Mouse (Mus musculus) stomach, embryonic 16.5 days (tissue): Measurements from ENCODE around the gene Gabrr3. TPM values are rescaled to one million over a fixed set of nuclear protein-coding genes. Genes with fewer than 3 reads are reported as not detected.
A peak's percentile ranks its signal among the peaks of the same experiment; 100 is the strongest.

Experiments used
- ATAC-seq: fragments of 200-750 bp; cut with Nextera tagmentation; 2 replicates; pipeline ENCODE4 v1.8.0; 2017; ENCODE audit warnings: moderate number of reproducible peaks, moderate TSS enrichment; ENCODE audit not compliant: insufficient read depth, low FRiP score
- H3K27ac ChIP-seq: fragments of 300-500 bp; sonication (generic); 2 replicates; pipeline ENCODE4 v1.5.1; 2014; ENCODE audit warnings: low read length
- H3K27me3 ChIP-seq: fragments of 300-500 bp; sonication (generic); 2 replicates; pipeline ENCODE4 v1.6.1; 2014; ENCODE audit warnings: low read length, control low read depth, mixed read lengths; ENCODE audit not compliant: control insufficient read depth, insufficient read depth
- H3K36me3 ChIP-seq: fragments of 300-500 bp; sonication (generic); 2 replicates; pipeline ENCODE4 v1.6.1; 2014; ENCODE audit warnings: low read length; ENCODE audit not compliant: control insufficient read depth, insufficient read depth
- H3K4me1 ChIP-seq: fragments of 300-500 bp; sonication (generic); 2 replicates; pipeline ENCODE4 v1.6.1; 2014; ENCODE audit warnings: low read length, control low read depth, mixed read lengths; ENCODE audit not compliant: control insufficient read depth, insufficient read depth
- H3K4me2 ChIP-seq: fragments of 300-500 bp; sonication (generic); 2 replicates; pipeline ENCODE4 v1.6.1; 2014; ENCODE audit warnings: low read depth, low read length, mixed read lengths
- H3K4me3 ChIP-seq: fragments of 300-500 bp; sonication (generic); replicated peaks from 2 replicates; pipeline ENCODE4 v1.5.1; 2014; ENCODE audit warnings: mild to moderate bottlenecking, low read length
- H3K9ac ChIP-seq: fragments of 300-500 bp; sonication (generic); 2 replicates; pipeline ENCODE4 v1.6.1; 2014; ENCODE audit warnings: low read length
- H3K9me3 ChIP-seq: fragments of 300-500 bp; sonication (generic); replicated peaks from 2 replicates; pipeline ENCODE4 v1.6.1; 2016; ENCODE audit warnings: low read length, control low read depth; ENCODE audit not compliant: control insufficient read depth
- WGBS: fragments of 180-500 bp; shearing (Covaris S2); extraction: QIAGEN DNeasy Blood & Tissue Kit; methylation state at CpG from one replicate; pipeline ENCODE4 v1.1.7; 2014; 5-methylcytosine and 5-hydroxymethylcytosine counted together
- polyA plus RNA-seq: library from polyadenylated mRNA; unstranded; fragments of >200 nt; fragmentation: Nextera tagmentation; extraction: Ambion mirVana; gene quantifications from 2 replicates; pipeline ENCODE4 v1.2.1, GENCODE M21; 2015

Gabrr3 gene
- not detected in 2 replicates for polyA plus RNA-seq

- Histone ChIP-seq H3K9me3 (no peaks in the 10 kb centered on the region), H3K4me3 (no peak within 1 kb of the TSS), H3K4me1 (no peaks in the 10 kb centered on the region), H3K9ac (no peak within 1 kb of the TSS), H3K36me3 (no peaks in the 10 kb centered on the region), H3K27ac (no peak within 1 kb of the TSS), H3K4me2 (no peak within 1 kb of the TSS), H3K27me3 (no peaks in the 10 kb centered on the region)
- WGBS = 74% methylated on average over 5 of the region's 5 CpGs
- no peak for ATAC-seq
Observed at GRCm38 (mm10) chr16:59407032-59407431, at the start of gene Gabrr3. Gene Gabrr3, plus strand, starts transcription at chr16:59407332.

GRCm38 (mm10) chr16:59363893-59364292 lies 43.2 kb upstream of the Gabrr3 start, which contains the start of gene Olfr209:
Gene Olfr209, minus strand, starts transcription at chr16:59363993.
- H3K27ac ChIP-seq = no peak within 1 kb of the TSS
- no peak within 1 kb of the TSS for H3K9ac ChIP-seq
- H3K4me1 ChIP-seq = no peaks in the 10 kb centered on the region
- H3K4me3 ChIP-seq = no peak within 1 kb of the TSS
- no peaks in the 10 kb centered on the region for H3K36me3 ChIP-seq
- 73% methylated on average over 2 of the region's 2 CpGs for WGBS
- H3K4me2 ChIP-seq = no peak within 1 kb of the TSS
- no peaks in the 10 kb centered on the region for H3K9me3 ChIP-seq
- ATAC-seq = no peak
- no peaks in the 10 kb centered on the region for H3K27me3 ChIP-seq

DNA sequence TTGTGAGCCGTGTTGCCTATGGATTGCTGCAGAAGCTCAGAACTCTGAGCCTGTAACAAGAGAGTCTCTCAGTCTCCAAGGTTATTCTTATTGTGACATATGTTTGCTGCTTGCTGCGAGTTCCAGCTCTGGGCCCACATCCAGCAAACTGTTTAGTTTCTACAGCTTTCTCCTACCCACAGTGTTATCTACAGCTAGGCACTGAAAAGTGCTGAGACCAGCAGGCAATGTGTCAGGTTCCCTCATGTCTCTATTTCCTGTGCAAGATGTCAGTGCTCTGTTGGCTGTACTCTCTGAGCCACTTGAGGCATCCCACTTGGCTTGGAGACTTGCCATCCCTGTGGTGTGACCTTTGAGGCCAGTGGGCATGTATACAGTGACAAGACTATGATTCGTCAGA lies 13.8 kb upstream of the Gabrr3 start:
- H3K27me3 ChIP-seq = no peaks in the 10 kb centered on the region
- no peak for ATAC-seq
- no peak overlapping the region for H3K4me2 ChIP-seq
- H3K4me1 ChIP-seq = no peaks in the 10 kb centered on the region
- no peak overlapping the region for H3K9ac ChIP-seq
- H3K9me3 ChIP-seq = no peaks in the 10 kb centered on the region
- 55% methylated on average over 3 of the region's 3 CpGs for WGBS
- H3K36me3 ChIP-seq = no peaks in the 10 kb centered on the region
- H3K4me3 ChIP-seq = no peak overlapping the region
- H3K27ac ChIP-seq = no peak overlapping the region

GRCm38 (mm10) chr16:59401102-59401501 lies 6.0 kb upstream of the Gabrr3 start:
- no peak for ATAC-seq
- Histone ChIP-seq H3K4me3 (no peak overlapping the region), H3K36me3 (no peaks in the 10 kb centered on the region), H3K9me3 (no peaks in the 10 kb centered on the region), H3K4me1 (no peaks in the 10 kb centered on the region), H3K27ac (no peak overlapping the region), H3K9ac (no peak overlapping the region), H3K27me3 (no peaks in the 10 kb centered on the region), H3K4me2 (no peak overlapping the region)
- 76% methylated on average over 7 of the region's 7 CpGs for WGBS

DNA sequence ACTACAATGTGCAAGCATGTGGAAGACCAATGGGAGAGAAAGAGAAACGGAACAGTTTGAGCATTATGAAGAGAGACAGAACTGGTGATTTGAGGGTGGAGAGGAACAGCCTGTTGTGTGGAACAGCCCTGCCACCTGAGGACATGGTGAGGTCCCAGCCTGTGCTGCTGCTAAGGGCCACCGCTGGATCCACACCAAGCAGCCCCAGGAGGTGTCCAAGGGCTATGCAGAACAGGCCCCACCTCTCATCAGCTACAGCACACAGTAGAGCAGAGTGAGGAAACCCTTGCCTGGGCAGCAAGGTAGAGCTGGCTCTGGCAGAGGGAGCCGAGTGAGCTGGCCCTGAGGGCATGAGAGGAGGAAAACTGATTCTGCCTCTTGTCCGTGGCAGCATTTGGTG lies 5.1 kb upstream of the Gabrr3 start:
- Histone ChIP-seq H3K9me3 (no peaks in the 10 kb centered on the region), H3K4me2 (no peak overlapping the region), H3K4me1 (no peaks in the 10 kb centered on the region), H3K4me3 (no peak overlapping the region), H3K27me3 (no peaks in the 10 kb centered on the region), H3K36me3 (no peaks in the 10 kb centered on the region), H3K27ac (no peak overlapping the region), H3K9ac (no peak overlapping the region)
- 68% methylated on average over 4 of the region's 4 CpGs for WGBS
- ATAC-seq = no peak

GRCm38 (mm10) chr16:59403684-59404083 lies 3.4 kb upstream of the Gabrr3 start:
- peak; percentile 50; the same call in 1 of the 2 replicates for ATAC-seq
- Histone ChIP-seq H3K4me1 (no peaks in the 10 kb centered on the region), H3K9ac (no peak overlapping the region), H3K27me3 (no peaks in the 10 kb centered on the region), H3K4me3 (no peak overlapping the region), H3K9me3 (no peaks in the 10 kb centered on the region), H3K4me2 (no peak overlapping the region), H3K27ac (no peak overlapping the region), H3K36me3 (no peaks in the 10 kb centered on the region)
- 16% methylated on average over 4 of the region's 4 CpGs for WGBS

DNA sequence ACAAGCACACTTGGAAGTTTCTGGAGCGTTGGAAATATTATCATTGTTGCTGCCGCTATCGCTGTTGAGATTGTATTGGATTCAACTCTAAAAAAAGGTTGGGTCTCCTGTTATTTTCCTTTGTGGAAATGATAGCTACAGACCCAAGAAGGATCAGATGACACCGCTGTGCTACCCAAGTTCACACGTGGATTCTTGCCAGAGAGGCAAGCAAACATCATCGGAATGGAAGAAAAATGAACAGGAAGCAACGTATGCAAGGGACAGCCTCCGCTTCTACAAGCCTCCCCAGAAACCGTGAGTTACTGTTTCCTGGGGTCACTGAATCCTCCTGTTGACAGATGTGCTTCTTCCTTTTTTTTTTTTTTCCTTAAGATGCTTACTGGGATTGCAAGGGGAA lies 2.3 kb upstream of the Gabrr3 start:
- H3K4me3 ChIP-seq = no peak overlapping the region
- no peaks in the 10 kb centered on the region for H3K27me3 ChIP-seq
- 53% methylated on average over 9 of the region's 9 CpGs for WGBS
- no peak overlapping the region for H3K9ac ChIP-seq
- H3K27ac ChIP-seq = no peak overlapping the region
- no peak overlapping the region for H3K4me2 ChIP-seq
- no peaks in the 10 kb centered on the region for H3K4me1 ChIP-seq
- no peak for ATAC-seq
- H3K9me3 ChIP-seq = no peaks in the 10 kb centered on the region
- no peaks in the 10 kb centered on the region for H3K36me3 ChIP-seq

DNA sequence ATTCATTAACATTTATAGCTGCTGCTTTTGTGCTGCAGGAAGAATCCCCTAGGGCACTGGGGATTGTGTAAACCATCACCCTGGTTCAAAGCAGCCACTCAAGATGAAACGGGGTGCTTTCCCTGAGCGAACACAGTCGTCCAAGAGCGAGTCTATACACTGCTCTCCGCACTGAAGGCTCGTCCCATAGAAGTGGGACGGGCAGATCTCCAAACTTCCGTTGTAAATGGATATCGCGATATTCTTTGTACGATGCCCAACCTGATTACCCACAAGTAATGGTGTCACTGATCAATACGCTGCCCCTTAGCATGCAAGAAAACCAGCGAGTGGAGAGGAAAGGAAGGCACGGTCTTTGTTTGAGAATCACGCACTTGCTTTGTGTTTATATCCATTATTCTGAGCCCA lies 2.2 kb downstream of the Gabrr3 start:
- no peak overlapping the region for H3K4me2 ChIP-seq
- no peaks in the 10 kb centered on the region for H3K9me3 ChIP-seq
- ATAC-seq = no peak
- no peak overlapping the region for H3K9ac ChIP-seq
- WGBS = 74% methylated on average over 15 of the region's 15 CpGs
- no peak overlapping the region for H3K27ac ChIP-seq
- H3K4me3 ChIP-seq = no peak overlapping the region
- no peaks in the 10 kb centered on the region for H3K4me1 ChIP-seq
- no peaks in the 10 kb centered on the region for H3K36me3 ChIP-seq
- no peaks in the 10 kb centered on the region for H3K27me3 ChIP-seq

- no peak overlapping the region for H3K9ac ChIP-seq
- H3K4me3 ChIP-seq = no peak overlapping the region
- H3K27me3 ChIP-seq = no peaks in the 10 kb centered on the region
- no peak for ATAC-seq
- H3K27ac ChIP-seq = no peak overlapping the region
- H3K36me3 ChIP-seq = no peaks in the 10 kb centered on the region
- 67% methylated on average over 2 of the region's 2 CpGs for WGBS
- no peaks in the 10 kb centered on the region for H3K9me3 ChIP-seq
- no peak overlapping the region for H3K4me2 ChIP-seq
- no peaks in the 10 kb centered on the region for H3K4me1 ChIP-seq
Observed at GRCm38 (mm10) chr16:59409800-59410199, 2.7 kb downstream of the Gabrr3 start.

GRCm38 (mm10) chr16:59413475-59413874 lies 6.3 kb downstream of the Gabrr3 start:
- Histone ChIP-seq H3K4me2 (no peak overlapping the region), H3K27ac (no peak overlapping the region), H3K9ac (no peak overlapping the region), H3K9me3 (no peaks in the 10 kb centered on the region), H3K36me3 (no peaks in the 10 kb centered on the region), H3K27me3 (no peaks in the 10 kb centered on the region), H3K4me1 (no peaks in the 10 kb centered on the region), H3K4me3 (no peak overlapping the region)
- no peak; the same call in 1 of the 2 replicates for ATAC-seq
- 47% methylated on average over 4 of the region's 4 CpGs for WGBS
